Mouse (Mus musculus): ENCODE data around the gene Gm36210.

DNA sequence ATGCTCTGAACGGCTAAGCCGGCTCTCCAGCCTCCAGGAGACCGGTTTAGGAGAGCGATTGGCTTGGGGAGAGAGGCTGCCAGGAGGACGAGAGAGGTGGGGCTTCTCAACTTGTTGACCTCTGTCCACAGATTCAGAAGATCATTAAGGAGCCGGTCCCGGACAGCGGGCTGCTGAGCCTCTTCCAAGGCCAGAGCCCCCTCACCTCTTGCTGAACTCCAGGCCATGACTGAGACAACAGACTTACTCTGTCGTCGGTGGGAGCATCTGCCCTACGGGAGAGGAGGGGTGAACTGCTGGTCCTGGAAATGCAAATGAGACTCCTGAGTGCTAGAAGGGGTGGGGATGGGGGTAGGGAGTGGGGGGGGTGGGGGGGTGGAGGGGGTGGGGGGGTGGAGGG is 11.1 kb downstream of the Gm36210 start:
- no peak for TF ChIP-seq CTCF (IDR thresholded peaks at IDR 0.05; ENCODE audit: low read depth)
- TF ChIP-seq EP300 (IDR thresholded peaks at IDR 0.05; ENCODE audit: low read depth): no peak

All from liver, embryonic 14.5 days (tissue).